Mouse (Mus musculus) inflammation-experienced regulatory T-cells, adult 16 weeks (primary cell): Measurements from ENCODE around the gene Eef1a2. TPM values are rescaled to one million over a fixed set of nuclear protein-coding genes. Genes with fewer than 3 reads are reported as not detected.

ENCODE experiments used
- polyA plus RNA-seq: library from polyadenylated mRNA; unstranded; fragments of 100-300 nt; shearing (Covaris generic); gene quantifications from one replicate; pipeline ENCODE4 v1.2.1, GENCODE M21; 2017

Gene Eef1a2
- polyA plus RNA-seq = not detected

GRCm38 (mm10) chr2:181156248-181157121 is at the start of gene Eef1a2:
TSS of gene Eef1a2 (minus strand) at chr2:181157014.

GRCm38 (mm10) chr2:181202422-181202821 is 45.6 kb upstream of the Eef1a2 start, which contains the start of gene Ptk6:
TSS of gene Ptk6 (minus strand) at chr2:181202789.

GRCm38 (mm10) chr2:181187121-181188000 is 30.5 kb upstream of the Eef1a2 start, which contains the start of gene Ppdpf:
TSS of gene Ppdpf (plus strand) at chr2:181187247.

GRCm38 (mm10) chr2:181134591-181135445 is 22.0 kb downstream of the Eef1a2 start, which contains the start of gene Kcnq2:
TSS of gene Kcnq2 (minus strand) at chr2:181135300.

Other genes with a start within 250 kb of the Eef1a2 start
- 5.7 TPM for gene Ythdf1, start 236.1 kb downstream of the Eef1a2 start, polyA plus RNA-seq
- not detected for gene Birc7, start 228.0 kb downstream of the Eef1a2 start, polyA plus RNA-seq
- gene Nkain4, start 202.3 kb downstream of the Eef1a2 start, polyA plus RNA-seq = not detected
- gene Arfgap1, start 189.8 kb downstream of the Eef1a2 start, polyA plus RNA-seq = 93.5 TPM
- gene Col20a1, start 170.5 kb downstream of the Eef1a2 start, polyA plus RNA-seq = 0.89 TPM
- gene Chrna4, start 113.5 kb downstream of the Eef1a2 start, polyA plus RNA-seq = not detected
- gene Kcnq2, start 21.7 kb downstream of the Eef1a2 start, polyA plus RNA-seq = not detected
- 287 TPM for gene Ppdpf, start 30.2 kb upstream of the Eef1a2 start, polyA plus RNA-seq
- not detected for gene Ptk6, start 45.8 kb upstream of the Eef1a2 start, polyA plus RNA-seq
- 1.00 TPM for gene Srms, start 56.2 kb upstream of the Eef1a2 start, polyA plus RNA-seq
- gene Fndc11, start 63.0 kb upstream of the Eef1a2 start, polyA plus RNA-seq = 0.68 TPM
- 16.5 TPM for gene Helz2, start 85.0 kb upstream of the Eef1a2 start, polyA plus RNA-seq
- gene Gmeb2, start 131.0 kb upstream of the Eef1a2 start, polyA plus RNA-seq = 10.9 TPM
- not detected for gene Stmn3, start 157.5 kb upstream of the Eef1a2 start, polyA plus RNA-seq
- gene Rtel1, start 162.7 kb upstream of the Eef1a2 start, polyA plus RNA-seq = 78.0 TPM
- gene Zgpat, start 207.9 kb upstream of the Eef1a2 start, polyA plus RNA-seq = 114 TPM
- gene Arfrp1, start 208.4 kb upstream of the Eef1a2 start, polyA plus RNA-seq = 169 TPM
- 343 TPM for gene Lime1, start 223.1 kb upstream of the Eef1a2 start, polyA plus RNA-seq